Mouse (Mus musculus) neural tube, embryonic 13.5 days (tissue): ENCODE results near the gene Plekhj1. TPM values are rescaled to one million over a fixed set of nuclear protein-coding genes. Genes with fewer than 3 reads are reported as not detected.
A peak's percentile ranks its signal among the peaks of the same experiment; 100 is the strongest.

ENCODE experiments used
- ATAC-seq: fragments of 200-750 bp; cut with Nextera tagmentation; 2 replicates; pipeline ENCODE4 v1.8.0; 2017; ENCODE audit warnings: low read depth, mild to moderate bottlenecking, moderate TSS enrichment, moderate library complexity
- H3K27ac ChIP-seq: fragments of 300-500 bp; sonication (generic); replicated peaks from 2 replicates; pipeline ENCODE4 v1.5.1; 2015; ENCODE audit warnings: moderate library complexity, mild to moderate bottlenecking, inconsistent platforms
- H3K27me3 ChIP-seq: fragments of 300-500 bp; sonication (generic); 2 replicates; pipeline ENCODE4 v1.6.1; 2015; ENCODE audit warnings: mild to moderate bottlenecking, inconsistent platforms
- H3K36me3 ChIP-seq: fragments of 300-500 bp; sonication (generic); 2 replicates; pipeline ENCODE4 v1.6.1; 2015; ENCODE audit warnings: mild to moderate bottlenecking, inconsistent platforms
- H3K4me1 ChIP-seq: fragments of 300-500 bp; sonication (generic); replicated peaks from 2 replicates; pipeline ENCODE4 v1.6.1; 2015; ENCODE audit warnings: inconsistent platforms
- H3K4me2 ChIP-seq: fragments of 300-500 bp; sonication (generic); 2 replicates; pipeline ENCODE4 v1.6.1; 2015; ENCODE audit warnings: inconsistent platforms, mild to moderate bottlenecking, moderate library complexity
- H3K4me3 ChIP-seq: fragments of 300-500 bp; sonication (generic); 2 replicates; pipeline ENCODE4 v1.5.1; 2015; ENCODE audit warnings: mild to moderate bottlenecking, inconsistent platforms
- H3K9ac ChIP-seq: fragments of 300-500 bp; sonication (generic); 2 replicates; pipeline ENCODE4 v1.6.1; 2015; ENCODE audit warnings: moderate library complexity, mild to moderate bottlenecking, inconsistent platforms
- H3K9me3 ChIP-seq: fragments of 300-500 bp; sonication (generic); 2 replicates; pipeline ENCODE4 v1.6.1; 2016; ENCODE audit warnings: inconsistent platforms
- WGBS: fragments of 180-500 bp; shearing (Covaris S2); methylation state at CpG from one replicate; pipeline ENCODE4 v1.1.7; 2015; 5-methylcytosine and 5-hydroxymethylcytosine counted together
- polyA plus RNA-seq: library from polyadenylated mRNA; unstranded; fragments of >200 nt; fragmentation: Nextera tagmentation; extraction: Ambion mirVana; gene quantifications from 2 replicates; pipeline ENCODE4 v1.2.1, GENCODE M21; 2015

Gene Plekhj1
- polyA plus RNA-seq, 1 experiment from 2014 or later: 128 TPM

DNA sequence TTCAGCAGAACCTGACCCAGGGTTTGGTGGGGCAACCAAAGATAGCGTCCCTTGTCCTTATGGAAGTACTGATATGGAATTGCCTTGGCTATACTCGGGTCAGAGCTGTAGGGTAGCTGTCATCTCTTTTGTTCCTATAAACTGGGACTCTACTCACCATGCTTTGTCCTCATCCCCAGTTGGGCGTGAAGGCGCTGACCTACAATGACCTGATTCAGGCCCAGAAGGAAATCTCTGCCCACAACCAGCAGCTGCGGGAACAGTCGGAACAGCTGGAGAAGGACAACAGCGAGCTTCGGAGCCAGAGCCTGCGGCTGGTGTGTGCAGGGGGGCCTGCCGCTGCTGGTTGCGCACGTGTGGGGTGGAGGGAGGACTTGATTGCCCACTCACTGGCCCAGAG is 13.6 kb downstream of the Plekhj1 start:
- H3K9ac ChIP-seq: no peak overlapping the region
- no peaks in the 10 kb centered on the region for H3K4me1 ChIP-seq
- H3K36me3 ChIP-seq: peaks cover 98% of the 10 kb centered on the region
- WGBS: 77% methylated on average over 12 of the region's 12 CpGs
- H3K4me2 ChIP-seq: no peak overlapping the region
- no peak overlapping the region for H3K4me3 ChIP-seq
- no peak overlapping the region for H3K27ac ChIP-seq
- H3K27me3 ChIP-seq: no peaks in the 10 kb centered on the region
- no peak for ATAC-seq
- H3K9me3 ChIP-seq: no peaks in the 10 kb centered on the region

DNA sequence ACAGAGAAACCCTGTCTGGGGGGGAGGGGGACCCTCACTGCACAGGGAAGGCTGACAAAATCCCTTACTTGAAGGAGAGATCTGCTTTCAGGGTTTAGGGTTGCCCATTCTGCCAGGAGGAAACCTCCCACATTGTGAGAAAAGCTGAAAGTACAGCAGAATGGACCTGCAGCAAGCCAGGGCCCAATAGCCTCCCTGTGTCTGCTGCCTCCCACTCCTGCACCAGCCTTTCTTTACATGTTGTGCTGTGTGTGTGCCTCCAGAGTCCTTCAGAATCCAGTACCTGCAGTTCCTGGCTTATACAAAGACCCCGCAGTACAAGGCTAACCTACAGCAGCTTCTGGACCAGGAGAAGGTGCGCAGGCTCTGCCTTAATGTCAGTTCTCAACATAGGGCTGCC is 14.1 kb downstream of the Plekhj1 start:
- ATAC-seq: no peak
- WGBS: 98% methylated on average over 2 of the region's 2 CpGs
- H3K4me1 ChIP-seq: no peaks in the 10 kb centered on the region
- H3K9ac ChIP-seq: no peak overlapping the region
- no peak overlapping the region for H3K4me3 ChIP-seq
- no peaks in the 10 kb centered on the region for H3K27me3 ChIP-seq
- H3K4me2 ChIP-seq: no peak overlapping the region
- no peak overlapping the region for H3K27ac ChIP-seq
- peaks cover 100% of the 10 kb centered on the region for H3K36me3 ChIP-seq
- H3K9me3 ChIP-seq: no peaks in the 10 kb centered on the region

GRCm38 (mm10) chr10:80779565-80779964 is 18.9 kb downstream of the Plekhj1 start:
- Histone ChIP-seq H3K27me3 (no peaks in the 10 kb centered on the region), H3K36me3 (peaks cover 98% of the 10 kb centered on the region), H3K9ac (no peak overlapping the region), H3K4me3 (no peak overlapping the region), H3K9me3 (no peaks in the 10 kb centered on the region), H3K27ac (no peak overlapping the region), H3K4me2 (no peak overlapping the region), H3K4me1 (no peaks in the 10 kb centered on the region)
- no peak for ATAC-seq

- 92% methylated on average over 5 of the region's 5 CpGs for WGBS
- Histone ChIP-seq H3K27me3 (no peaks in the 10 kb centered on the region), H3K27ac (no peak overlapping the region), H3K4me1 (no peaks in the 10 kb centered on the region), H3K9me3 (no peaks in the 10 kb centered on the region), H3K36me3 (peaks cover 98% of the 10 kb centered on the region), H3K4me3 (no peak overlapping the region), H3K4me2 (no peak overlapping the region), H3K9ac (no peak overlapping the region)
- no peak for ATAC-seq
These were observed 21.3 kb downstream of the Plekhj1 start for GRCm38 (mm10) chr10:80777123-80777522.

DNA sequence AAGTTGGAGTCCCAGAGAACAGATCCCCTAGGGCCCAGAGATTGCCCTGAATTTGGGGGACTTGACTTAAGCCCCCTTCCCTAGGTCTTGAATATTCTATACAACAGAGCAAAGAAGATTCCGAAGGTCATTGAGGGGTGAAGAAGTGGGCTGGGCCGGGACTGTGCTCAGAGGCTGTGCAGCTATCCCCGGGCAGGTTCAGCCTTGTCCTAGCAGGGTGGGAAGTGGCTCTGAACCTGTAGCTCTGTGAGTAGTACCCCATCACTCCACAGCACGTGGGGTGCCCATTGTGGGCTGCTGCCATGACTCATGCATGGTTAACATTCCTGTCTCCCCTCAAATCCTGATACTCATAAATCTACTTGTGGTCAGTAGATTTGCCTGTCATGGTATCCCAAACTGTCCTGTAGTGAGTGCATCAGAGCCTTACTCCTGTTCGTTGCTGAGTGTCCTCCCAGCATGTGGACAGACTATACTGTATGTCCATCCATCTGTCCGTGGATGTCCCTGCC is 22.0 kb downstream of the Plekhj1 start:
- no peak for ATAC-seq
- no peak overlapping the region for H3K4me3 ChIP-seq
- H3K4me1 ChIP-seq: no peaks in the 10 kb centered on the region
- H3K4me2 ChIP-seq: no peak overlapping the region
- H3K36me3 ChIP-seq: peaks cover 98% of the 10 kb centered on the region
- H3K27me3 ChIP-seq: no peaks in the 10 kb centered on the region
- WGBS: 90% methylated on average over 6 of the region's 6 CpGs
- no peak overlapping the region for H3K27ac ChIP-seq
- no peak overlapping the region for H3K9ac ChIP-seq
- no peaks in the 10 kb centered on the region for H3K9me3 ChIP-seq

- peaks cover 98% of the 10 kb centered on the region for H3K36me3 ChIP-seq
- no peak for ATAC-seq
- 91% methylated on average over 4 of the region's 4 CpGs for WGBS
- H3K27ac ChIP-seq: no peak overlapping the region
- H3K4me2 ChIP-seq: no peak overlapping the region
- H3K9me3 ChIP-seq: no peaks in the 10 kb centered on the region
- no peak overlapping the region for H3K9ac ChIP-seq
- no peaks in the 10 kb centered on the region for H3K4me1 ChIP-seq
- no peak overlapping the region for H3K4me3 ChIP-seq
- no peaks in the 10 kb centered on the region for H3K27me3 ChIP-seq
These were observed 22.7 kb downstream of the Plekhj1 start for GRCm38 (mm10) chr10:80775731-80776130.

GRCm38 (mm10) chr10:80774981-80775380 is 23.4 kb downstream of the Plekhj1 start:
- Histone ChIP-seq H3K4me1 (no peaks in the 10 kb centered on the region), H3K9me3 (no peaks in the 10 kb centered on the region), H3K27me3 (no peaks in the 10 kb centered on the region), H3K9ac (no peak overlapping the region), H3K4me3 (no peak overlapping the region), H3K4me2 (no peak overlapping the region), H3K27ac (no peak overlapping the region), H3K36me3 (peaks cover 98% of the 10 kb centered on the region)
- 94% methylated on average over 4 of the region's 4 CpGs for WGBS
- peak; percentile 38; the same call in 1 of the 2 replicates for ATAC-seq

DNA sequence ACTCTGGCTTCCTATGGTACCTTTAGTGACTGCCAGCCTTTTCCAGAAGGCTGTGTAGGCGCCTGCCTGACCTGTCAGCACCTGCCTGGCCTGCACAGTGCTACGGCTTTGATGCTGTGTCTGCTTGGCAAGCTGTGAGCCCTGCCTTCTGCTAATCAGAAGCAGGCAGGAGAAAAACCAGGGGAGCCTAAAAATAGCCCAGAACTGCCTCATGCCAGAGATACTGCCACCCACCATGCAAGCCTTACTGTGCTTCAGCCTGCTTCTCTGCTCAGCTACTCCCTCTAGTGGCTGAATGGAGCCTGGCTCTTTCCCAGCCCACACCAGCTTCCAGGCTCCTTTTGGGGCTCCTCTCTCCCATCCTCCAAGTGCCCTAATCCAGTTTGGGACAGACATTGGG is 23.9 kb downstream of the Plekhj1 start:
- WGBS: 60% methylated on average over 2 of the region's 2 CpGs
- peak overlapping the region; percentile 17; the same call in 1 of the 2 replicates for H3K9ac ChIP-seq
- ATAC-seq: peak; percentile 36; the same call in 1 of the 2 replicates
- H3K4me1 ChIP-seq: no peaks in the 10 kb centered on the region
- no peak overlapping the region for H3K4me2 ChIP-seq
- no peaks in the 10 kb centered on the region for H3K9me3 ChIP-seq
- H3K36me3 ChIP-seq: peaks cover 98% of the 10 kb centered on the region
- H3K27ac ChIP-seq: no peak overlapping the region
- no peaks in the 10 kb centered on the region for H3K27me3 ChIP-seq
- H3K4me3 ChIP-seq: no peak overlapping the region

- 91% methylated on average over 5 of the region's 5 CpGs for WGBS
- no peaks in the 10 kb centered on the region for H3K27me3 ChIP-seq
- H3K36me3 ChIP-seq: peaks cover 97% of the 10 kb centered on the region
- no peak for ATAC-seq
- no peaks in the 10 kb centered on the region for H3K4me1 ChIP-seq
- no peak overlapping the region for H3K4me3 ChIP-seq
- H3K27ac ChIP-seq: no peak overlapping the region
- H3K9ac ChIP-seq: 0 out of 2 replicates have a peak overlapping the region, but pooled peaks have one; percentile 17
- H3K9me3 ChIP-seq: no peaks in the 10 kb centered on the region
- no peak overlapping the region for H3K4me2 ChIP-seq
These were observed 24.6 kb downstream of the Plekhj1 start for GRCm38 (mm10) chr10:80773816-80774215.

GRCm38 (mm10) chr10:80768365-80768764 is 30.1 kb downstream of the Plekhj1 start:
- Histone ChIP-seq H3K4me3 (no peak overlapping the region), H3K4me1 (0 out of 2 replicates have a peak, but pooled peaks cover under 1% of the 10 kb centered on the region), H3K9ac (no peak overlapping the region), H3K27me3 (no peaks in the 10 kb centered on the region), H3K9me3 (no peaks in the 10 kb centered on the region), H3K27ac (no peak overlapping the region), H3K36me3 (peaks cover 82% of the 10 kb centered on the region), H3K4me2 (no peak overlapping the region)
- WGBS: 90% methylated on average over 6 of the region's 6 CpGs
- ATAC-seq: no peak

DNA sequence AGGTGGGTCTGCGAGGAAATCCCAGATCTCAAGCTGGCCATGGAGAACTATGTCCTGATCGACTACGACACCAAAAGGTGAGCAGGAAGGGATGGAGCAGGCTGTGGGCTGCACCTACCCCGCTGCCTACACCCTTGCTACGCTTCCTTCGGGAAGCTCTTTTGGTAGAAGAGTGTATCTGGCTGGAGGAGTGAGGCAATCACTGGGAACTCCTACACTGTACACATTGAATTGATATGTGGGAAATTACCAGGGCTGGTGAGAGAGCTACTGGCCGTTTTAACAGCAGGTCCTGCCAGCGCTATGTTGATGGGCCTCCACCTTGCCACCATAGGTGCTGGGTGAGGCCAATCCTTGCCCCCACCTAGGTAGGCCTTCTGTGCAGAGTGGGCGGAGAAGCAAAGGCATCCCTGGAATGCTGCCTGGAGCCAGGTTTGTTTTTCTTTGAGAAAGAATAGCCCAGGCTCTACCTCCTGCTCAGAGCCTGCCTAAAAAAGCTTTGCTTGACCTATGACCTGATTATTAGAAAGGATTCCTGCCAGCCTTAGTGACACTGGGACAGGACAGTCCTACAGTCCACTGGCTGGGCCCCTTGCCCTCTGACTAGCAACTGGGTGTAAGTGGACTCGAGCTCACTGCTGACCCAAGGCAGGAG is 32.1 kb downstream of the Plekhj1 start:
- H3K9me3 ChIP-seq: no peaks in the 10 kb centered on the region
- H3K9ac ChIP-seq: no peak overlapping the region
- no peak overlapping the region for H3K4me2 ChIP-seq
- H3K4me1 ChIP-seq: peaks cover 12% of the 10 kb centered on the region
- H3K36me3 ChIP-seq: peaks cover 61% of the 10 kb centered on the region
- no peak overlapping the region for H3K4me3 ChIP-seq
- no peak for ATAC-seq
- H3K27me3 ChIP-seq: no peaks in the 10 kb centered on the region
- 89% methylated on average over 10 of the region's 10 CpGs for whole genome bisulfite sequencing
- no peak overlapping the region for H3K27ac ChIP-seq

DNA sequence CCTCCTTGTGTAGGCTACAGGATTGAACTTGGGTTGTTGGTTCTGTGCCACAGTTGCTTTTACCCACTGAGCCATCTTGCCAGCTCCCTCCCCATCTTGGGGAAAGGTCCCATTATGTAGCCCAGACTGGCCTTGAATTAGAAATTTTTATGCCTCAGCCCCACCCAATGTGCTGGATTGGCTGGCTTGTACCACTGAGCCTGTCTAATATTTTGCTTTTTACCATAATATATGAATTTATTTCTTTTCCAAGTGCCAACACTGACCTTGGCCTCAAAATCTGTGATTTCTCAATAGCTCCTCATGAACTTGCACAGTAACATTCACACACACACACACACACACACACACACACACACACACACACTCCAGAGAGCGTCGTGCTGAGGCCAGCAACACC is 32.7 kb downstream of the Plekhj1 start:
- WGBS: 94% methylated on average over 2 of the region's 2 CpGs
- Histone ChIP-seq H3K9ac (no peak overlapping the region), H3K4me2 (no peak overlapping the region), H3K27ac (no peak overlapping the region), H3K9me3 (no peaks in the 10 kb centered on the region), H3K4me1 (peaks cover 18% of the 10 kb centered on the region), H3K27me3 (no peaks in the 10 kb centered on the region), H3K36me3 (peaks cover 56% of the 10 kb centered on the region), H3K4me3 (no peak overlapping the region)
- ATAC-seq: no peak

DNA sequence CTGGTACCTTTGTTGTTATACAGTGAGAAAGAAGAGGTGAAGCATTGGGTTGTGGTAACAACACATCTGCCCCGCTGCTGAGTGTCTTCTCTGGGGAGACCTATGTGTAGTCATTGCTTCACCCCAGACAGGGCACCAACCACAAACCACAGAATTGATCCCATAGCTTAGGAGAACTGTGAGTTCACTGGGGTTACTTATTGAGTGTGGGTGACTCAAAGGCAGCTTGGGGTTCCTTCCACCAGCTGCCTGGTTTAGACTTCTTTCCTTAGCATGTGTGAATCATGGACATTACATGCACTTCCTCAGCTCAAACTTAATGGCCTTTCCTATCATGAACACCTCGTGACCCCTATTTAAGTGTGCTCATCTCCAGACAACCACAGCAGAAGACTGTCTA is 34.9 kb downstream of the Plekhj1 start:
- no peaks in the 10 kb centered on the region for H3K9me3 ChIP-seq
- WGBS: 87% methylated on average over 2 of the region's 2 CpGs
- H3K36me3 ChIP-seq: peaks cover 34% of the 10 kb centered on the region
- no peak overlapping the region for H3K27ac ChIP-seq
- H3K4me2 ChIP-seq: no peak overlapping the region
- peaks cover 39% of the 10 kb centered on the region for H3K4me1 ChIP-seq
- no peak overlapping the region for H3K9ac ChIP-seq
- no peak overlapping the region for H3K4me3 ChIP-seq
- H3K27me3 ChIP-seq: no peaks in the 10 kb centered on the region
- ATAC-seq: no peak
